Mouse (Mus musculus) MEL (cell line): ENCODE results near the gene Aurkaip1. TPM values are rescaled to one million over a fixed set of nuclear protein-coding genes. Genes with fewer than 3 reads are reported as not detected.
A peak's percentile ranks its signal among the peaks of the same experiment; 100 is the strongest.

Experiments used
- DNase-seq: peaks from one replicate; pipeline ENCODE4 v3.0.0; 2011; ENCODE audit warnings: low read depth, low spot score
- H3K27ac ChIP-seq: 2 replicates; pipeline ENCODE4 v1.5.1; 2012; ENCODE audit warnings: low read depth, mild to moderate bottlenecking, control low read depth, low read length, moderate library complexity; ENCODE audit not compliant: control insufficient read depth
- H3K27me3 ChIP-seq, 2 experiments: fragments of 150-350 bp in 1 of 2; sonication (generic) in 1 of 2; 2 replicates each; pipeline ENCODE4 v1.6.1; 2012; ENCODE audit warnings: low read length in 2 of 2, mild to moderate bottlenecking in 2 of 2, improper control_type of control experiment in 1 of 2, moderate library complexity in 1 of 2; ENCODE audit not compliant: insufficient read depth in 2 of 2, control insufficient read depth in 1 of 2
- H3K36me3 ChIP-seq, 2 experiments: 2 replicates each; pipeline ENCODE4 v1.6.1; 2012 to 2014; ENCODE audit warnings: low read length in 2 of 2, improper control_type of control experiment in 1 of 2, inconsistent platforms in 1 of 2, mild to moderate bottlenecking in 1 of 2; ENCODE audit not compliant: insufficient read depth in 2 of 2, control insufficient read depth in 1 of 2
- H3K4me1 ChIP-seq, 2 experiments: fragments of 150-350 bp in 1 of 2; sonication (generic) in 1 of 2; 2 replicates each; pipeline ENCODE4 v1.6.1; 2012; ENCODE audit warnings: low read length in 2 of 2, improper control_type of control experiment in 1 of 2, mild to moderate bottlenecking in 1 of 2; ENCODE audit not compliant: insufficient read depth in 2 of 2, control insufficient read depth in 1 of 2
- H3K4me3 ChIP-seq, 2 experiments: fragments of 150-350 bp in 1 of 2; sonication (generic) in 1 of 2; 2 replicates each; pipeline ENCODE4 v1.5.1; 2012; ENCODE audit warnings: low read depth in 2 of 2, low read length in 2 of 2, mild to moderate bottlenecking in 2 of 2, moderate library complexity in 2 of 2, control low read depth in 1 of 2, improper control_type of control experiment in 1 of 2; ENCODE audit not compliant: control insufficient read depth in 1 of 2, insufficient read depth in 1 of 2
- H3K79me2 ChIP-seq: 2 replicates; pipeline ENCODE4 v1.6.1; 2012; ENCODE audit warnings: mild to moderate bottlenecking, low read length, moderate library complexity; ENCODE audit not compliant: control insufficient read depth, poor library complexity, insufficient read depth
- H3K9ac ChIP-seq: 2 replicates; pipeline ENCODE4 v1.6.1; 2012; ENCODE audit warnings: low read depth, mild to moderate bottlenecking, control low read depth, low read length, moderate library complexity; ENCODE audit not compliant: control insufficient read depth, poor library complexity, severe bottlenecking
- H3K9me3 ChIP-seq: fragments of 150-350 bp; sonication (generic); replicated peaks from 2 replicates; pipeline ENCODE4 v1.6.1; 2012; ENCODE audit warnings: mild to moderate bottlenecking, low read length, improper control_type of control experiment, moderate library complexity; ENCODE audit not compliant: insufficient read depth
- CHD1 ChIP-seq: IDR thresholded peaks from 2 replicates; pipeline ENCODE4 v1.6.1; 2012; ENCODE audit warnings: low read depth, mild to moderate bottlenecking, inconsistent platforms, low read length, improper control_type of control experiment
- CTCF ChIP-seq, 3 experiments: IDR thresholded peaks in 2 of 3; conservative IDR thresholded peaks in 1 of 3; 2 replicates each; pipeline ENCODE4 v1.5.1; 2011 to 2012; ENCODE audit warnings: low read length in 3 of 3, low read depth in 2 of 3, mild to moderate bottlenecking in 2 of 3, improper control_type of control experiment in 1 of 3, inconsistent platforms in 1 of 3, mixed read lengths in 1 of 3, moderate library complexity in 1 of 3; ENCODE audit not compliant: control insufficient read depth in 1 of 3, insufficient read depth in 1 of 3, poor library complexity in 1 of 3, severe bottlenecking in 1 of 3
- EP300 ChIP-seq, 2 experiments: IDR thresholded peaks; 2 replicates each; pipeline ENCODE4 v1.6.1; 2011; ENCODE audit warnings: improper control_type of control experiment in 2 of 2, low read length in 2 of 2, low read depth in 1 of 2, mild to moderate bottlenecking in 1 of 2
- ETS1 ChIP-seq: IDR thresholded peaks from 2 replicates; pipeline ENCODE4 v1.6.1; 2012; ENCODE audit warnings: low read depth, mild to moderate bottlenecking, inconsistent platforms, low read length, improper control_type of control experiment, moderate library complexity
- HCFC1 ChIP-seq: IDR thresholded peaks from 2 replicates; pipeline ENCODE4 v1.6.1; 2012; ENCODE audit warnings: low read depth, mild to moderate bottlenecking, inconsistent platforms, low read length, improper control_type of control experiment, moderate library complexity
- JUND ChIP-seq: IDR thresholded peaks from 2 replicates; pipeline ENCODE4 v1.6.1; 2011; ENCODE audit warnings: low read depth, mild to moderate bottlenecking, improper control_type of control experiment, low read length
- MAFK ChIP-seq: IDR thresholded peaks from 2 replicates; pipeline ENCODE4 v1.6.1; 2011; ENCODE audit warnings: low read depth, mild to moderate bottlenecking, low read length, improper control_type of control experiment, borderline replicate concordance
- MAZ ChIP-seq: IDR thresholded peaks from 2 replicates; pipeline ENCODE4 v1.6.1; 2012; ENCODE audit warnings: low read depth, mild to moderate bottlenecking, inconsistent platforms, low read length, improper control_type of control experiment
- NRF1 ChIP-seq: IDR thresholded peaks from 2 replicates; pipeline ENCODE4 v1.6.1; 2014; ENCODE audit warnings: low read depth, mild to moderate bottlenecking, inconsistent platforms, low read length, improper control_type of control experiment, moderate library complexity; ENCODE audit not compliant: poor library complexity, insufficient read depth, severe bottlenecking
- POLR2A ChIP-seq, 2 experiments: IDR thresholded peaks; 2 replicates each; pipeline ENCODE4 v1.6.1; 2011 to 2012; ENCODE audit warnings: low read length in 2 of 2, mild to moderate bottlenecking in 2 of 2, control low read depth in 1 of 2, improper control_type of control experiment in 1 of 2, low read depth in 1 of 2, moderate library complexity in 1 of 2; ENCODE audit not compliant: control insufficient read depth in 1 of 2, insufficient read depth in 1 of 2, poor library complexity in 1 of 2
- POLR2AphosphoS2 ChIP-seq: IDR thresholded peaks from 2 replicates; pipeline ENCODE4 v1.6.1; 2011; ENCODE audit warnings: low read length, improper control_type of control experiment
- RAD21 ChIP-seq: IDR thresholded peaks from 2 replicates; pipeline ENCODE4 v1.6.1; 2011; ENCODE audit warnings: mild to moderate bottlenecking, low read depth, low read length, improper control_type of control experiment
- RCOR1 ChIP-seq: IDR thresholded peaks from 2 replicates; pipeline ENCODE4 v1.6.1; 2012; ENCODE audit warnings: low read depth, mild to moderate bottlenecking, inconsistent platforms, low read length, improper control_type of control experiment
- SIN3A ChIP-seq: IDR thresholded peaks from 2 replicates; pipeline ENCODE4 v1.6.1; 2012; ENCODE audit warnings: low read length, improper control_type of control experiment, inconsistent platforms
- SMC3 ChIP-seq: IDR thresholded peaks from 2 replicates; pipeline ENCODE4 v1.6.1; 2011; ENCODE audit warnings: low read depth, low read length, improper control_type of control experiment
- TAL1 ChIP-seq: IDR thresholded peaks from 2 replicates; pipeline ENCODE4 v1.6.1; 2012; ENCODE audit warnings: mild to moderate bottlenecking, inconsistent platforms, low read length, moderate library complexity, mixed read lengths
- TCF12 ChIP-seq: IDR thresholded peaks from 2 replicates; pipeline ENCODE4 v1.6.1; 2014; ENCODE audit warnings: low read depth, mild to moderate bottlenecking, inconsistent platforms, low read length, improper control_type of control experiment, moderate library complexity
- USF2 ChIP-seq, 2 experiments: IDR thresholded peaks; 2 replicates each; pipeline ENCODE4 v1.6.1; 2011 to 2012; ENCODE audit warnings: improper control_type of control experiment in 2 of 2, low read length in 2 of 2, borderline replicate concordance in 1 of 2, inconsistent platforms in 1 of 2, low read depth in 1 of 2, mild to moderate bottlenecking in 1 of 2; ENCODE audit not compliant: insufficient read depth in 1 of 2
- ZMIZ1 ChIP-seq: IDR thresholded peaks from 2 replicates; pipeline ENCODE4 v1.6.1; 2012; ENCODE audit warnings: low read depth, mild to moderate bottlenecking, inconsistent platforms, low read length, improper control_type of control experiment, moderate library complexity
- polyA plus RNA-seq, 2 experiments: library from polyadenylated mRNA; stranded (reverse) in 1 of 2; unstranded in 1 of 2; fragments of >175 nt in 1 of 2; fragments of >200 nt in 1 of 2; gene quantifications; 2 replicates each; pipeline versions ENCODE4 v1.2.1 to v1.2.4; 2012; ENCODE audit warnings: low replicate concordance in 2 of 2, low read depth in 1 of 2; ENCODE audit not compliant: insufficient read length in 2 of 2, insufficient read depth in 1 of 2, missing spikeins in 1 of 2
- total RNA-seq: library from RNA; depleted of rRNA; stranded (reverse); fragments of 300-350 nt; gene quantifications from 2 replicates; pipeline ENCODE4 v1.2.3, GENCODE M21; 2012

Gene Aurkaip1
- total and polyA plus RNA-seq, 3 experiments = 153 to 203 TPM; not detected in 1

DNA sequence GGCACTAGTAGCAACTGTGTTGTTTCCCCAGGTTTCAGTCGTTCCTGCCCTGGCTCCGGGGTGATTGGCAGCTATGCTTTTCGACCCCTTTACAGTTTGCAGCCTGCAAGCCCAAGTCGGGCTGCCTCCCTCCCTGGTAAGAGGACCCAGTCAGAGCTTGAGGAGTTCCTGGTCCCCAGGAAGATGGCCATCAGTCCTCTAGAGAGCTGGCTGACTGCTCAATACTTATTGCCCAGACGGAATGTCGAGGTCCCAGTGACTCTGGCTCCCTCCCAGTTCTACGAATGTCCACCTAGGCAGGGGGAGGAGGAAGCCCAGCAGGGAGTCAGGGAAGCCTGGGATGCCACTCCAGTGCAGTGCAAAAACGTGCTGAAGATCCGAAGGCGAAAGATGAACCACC lies 1.2 kb downstream of the Aurkaip1 start:
- H3K9ac ChIP-seq = peak overlapping the region; percentile 88
- no peaks in the 10 kb centered on the region for H3K9me3 ChIP-seq
- TF ChIP-seq MAZ (no peak), MAFK (no peak), POLR2A (IDR thresholded peaks at IDR 0.05; ENCODE audit: control insufficient read depth in 1 of 2, insufficient read depth in 1 of 2, low read depth in 1 of 2, low read length in 2 of 2, poor library complexity in 1 of 2) (0 out of 4 replicates have a peak, but pooled peaks of 1 of the 2 experiments have one; percentile 4)
- no peak overlapping the region for H3K27ac ChIP-seq
- no peak for DNase-seq
- peaks cover 15% of the 10 kb centered on the region for H3K79me2 ChIP-seq
- H3K4me1 ChIP-seq = peaks cover 0 to 10% of the 10 kb centered on the region in 2 experiments; a peak in 1 of 4 replicates
- no peaks in the 10 kb centered on the region for H3K27me3 ChIP-seq
- H3K36me3 ChIP-seq = peaks cover 0 to 7% of the 10 kb centered on the region in 2 experiments; a peak in 2 of 4 replicates
- H3K4me3 ChIP-seq = peak overlapping the region; percentile 69 to 90

GRCm38 (mm10) chr4:155833234-155833633 lies 2.2 kb downstream of the Aurkaip1 start:
- Histone ChIP-seq H3K4me3 (no peak overlapping the region), H3K36me3 (peaks cover 0 to 7% of the 10 kb centered on the region in 2 experiments; a peak in 2 of 4 replicates), H3K9me3 (no peaks in the 10 kb centered on the region), H3K9ac (no peak overlapping the region), H3K79me2 (peaks cover 15% of the 10 kb centered on the region), H3K4me1 (peaks cover 0 to 10% of the 10 kb centered on the region in 2 experiments; a peak in 1 of 4 replicates), H3K27me3 (no peaks in the 10 kb centered on the region), H3K27ac (no peak overlapping the region)
- DNase-seq = no peak
- TF ChIP-seq SIN3A (no peak), USF2 (IDR thresholded peaks at IDR 0.05; ENCODE audit: borderline replicate concordance in 1 of 2, insufficient read depth in 1 of 2, low read depth in 1 of 2, low read length in 2 of 2) (no peak), SMC3 (no peak), POLR2AphosphoS2 (no peak), NRF1 (no peak), CHD1 (no peak), TAL1 (no peak), EP300 (IDR thresholded peaks at IDR 0.05; ENCODE audit: low read depth in 1 of 2, low read length in 2 of 2) (no peak)

DNA sequence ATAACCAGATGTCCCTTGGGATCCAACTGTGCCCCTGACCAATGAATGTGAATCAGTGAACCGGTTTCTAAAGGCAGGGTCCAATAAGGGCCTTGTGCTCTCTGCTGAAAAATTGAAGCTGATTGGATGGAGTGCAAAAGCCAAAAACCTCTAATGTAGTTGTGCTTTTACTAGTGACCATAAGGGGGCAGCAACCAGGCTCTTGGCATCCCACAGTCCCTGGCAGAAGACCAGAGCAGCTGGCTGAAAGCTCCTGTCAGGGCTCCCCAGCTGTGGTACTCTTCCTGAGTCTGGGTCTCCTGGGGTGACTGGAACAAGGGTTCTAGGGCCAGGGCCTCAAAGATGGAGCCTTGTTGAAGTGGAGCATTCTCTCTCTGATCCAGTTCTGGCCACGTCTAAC lies 2.8 kb downstream of the Aurkaip1 start:
- DNase-seq = peak; percentile 86
- peaks cover 0 to 10% of the 10 kb centered on the region in 2 experiments; a peak in 1 of 4 replicates for H3K4me1 ChIP-seq
- no peaks in the 10 kb centered on the region for H3K9me3 ChIP-seq
- H3K27me3 ChIP-seq = no peaks in the 10 kb centered on the region
- H3K9ac ChIP-seq = no peak overlapping the region
- peaks cover 15% of the 10 kb centered on the region for H3K79me2 ChIP-seq
- H3K4me3 ChIP-seq = no peak overlapping the region
- H3K27ac ChIP-seq = no peak overlapping the region
- H3K36me3 ChIP-seq = peaks cover 0 to 7% of the 10 kb centered on the region in 2 experiments; a peak in 2 of 4 replicates
- TF ChIP-seq SMC3 (peak; percentile 75), POLR2A (IDR thresholded peaks at IDR 0.05; ENCODE audit: control insufficient read depth in 1 of 2, insufficient read depth in 1 of 2, low read depth in 1 of 2, low read length in 2 of 2, poor library complexity in 1 of 2) (peak in 1 of 2 experiments; percentile 48; a peak in 1 of 4 replicates), JUND (no peak), POLR2AphosphoS2 (0 out of 2 replicates have a peak, but pooled peaks have one; percentile 52), HCFC1 (peak; percentile 52), CHD1 (no peak), USF2 (IDR thresholded peaks at IDR 0.05; ENCODE audit: borderline replicate concordance in 1 of 2, insufficient read depth in 1 of 2, low read depth in 1 of 2, low read length in 2 of 2) (no peak), ZMIZ1 (no peak), RAD21 (peak; percentile 57), EP300 (IDR thresholded peaks at IDR 0.05; ENCODE audit: low read depth in 1 of 2, low read length in 2 of 2) (peak in 1 of 2 experiments; percentile 24; a peak in 1 of 4 replicates), TCF12 (peak; percentile 59; the same call in 1 of the 2 replicates), RCOR1 (no peak), CTCF (IDR thresholded peaks at IDR 0.05 in 2 of 3, conservative IDR thresholded peaks at IDR 0.05 in 1 of 3; ENCODE audit: control insufficient read depth in 1 of 3, insufficient read depth in 1 of 3, low read depth in 2 of 3, low read length in 3 of 3, poor library complexity in 1 of 3, severe bottlenecking in 1 of 3) (peak; percentile 78 to 84 (median 80)), SIN3A (peak; percentile 73), ETS1 (peak; percentile 91)
